ENCODE assay signal across 21 mouse cellular contexts in genomic region chr13:19697790-19698189, GRCm38 (mm10). TPM values are rescaled to one million over a fixed set of nuclear protein-coding genes. Genes with fewer than 3 reads are reported as not detected.
A peak's percentile ranks its signal among the peaks of the same experiment; 100 is the strongest.
DNase-seq lines count a peak whose midpoint lies in the region; ATAC-seq lines count a peak whose summit lies in the region.
"Had no signal": no experiment of that assay in that cellular context is flagged by ENCODE, and none has a peak within 500 bp of the region (broad histone marks: within the 10 kb centered on the region; RNA-seq: fewer than 3 reads in every experiment).

TSS of gene Nme8 (minus strand) at chr13:19697794.

- H3K36me3 ChIP-seq in heart, embryonic 14.5 days (ENCODE audit: control insufficient read depth, insufficient read depth, low read length): no peaks in the 10 kb centered on the region
- no peaks in the 10 kb centered on the region for H3K36me3 ChIP-seq in lung, embryonic 15.5 days
- H3K36me3 ChIP-seq in limb, embryonic 11.5 days (ENCODE audit: control insufficient read depth, insufficient read depth, low read length): no peaks in the 10 kb centered on the region
- H3K36me3 ChIP-seq: embryonic facial prominence, embryonic 15.5 days; forebrain, embryonic 12.5 days had no signal

- H3K4me2 ChIP-seq in heart, embryonic 14.5 days (ENCODE audit: low read length): peak within 1 kb of the TSS; percentile 46
- H3K4me2 ChIP-seq in lung, embryonic 15.5 days: peak within 1 kb of the TSS; percentile 23; the same call in 1 of the 2 replicates
- 0 out of 2 replicates have a peak within 1 kb of the TSS, but pooled peaks have one; percentile 17 for H3K4me2 ChIP-seq in limb, embryonic 11.5 days (ENCODE audit: low read depth, severe bottlenecking)
- H3K4me2 ChIP-seq: embryonic facial prominence, embryonic 15.5 days; forebrain, embryonic 12.5 days had no signal

- H3K27ac ChIP-seq in heart, embryonic 14.5 days (replicated peaks in 1 of 2; ENCODE audit: control insufficient read depth in 1 of 2, insufficient read depth in 1 of 2, low read depth in 2 of 2, low read length in 2 of 2): no peak within 1 kb of the TSS
- H3K27ac ChIP-seq in lung, embryonic 15.5 days: no peak within 1 kb of the TSS
- H3K27ac ChIP-seq in limb, embryonic 11.5 days (replicated peaks; ENCODE audit: low read depth, low read length): no peak within 1 kb of the TSS
- H3K27ac ChIP-seq: embryonic facial prominence, embryonic 15.5 days; forebrain, embryonic 12.5 days had no signal

- H3K4me3 ChIP-seq in heart, embryonic 14.5 days (ENCODE audit: control insufficient read depth in 1 of 2, insufficient read depth in 1 of 2, low read depth in 1 of 2, low read length in 2 of 2): no peak within 1 kb of the TSS
- H3K4me3 ChIP-seq in lung, embryonic 15.5 days: no peak within 1 kb of the TSS
- no peak within 1 kb of the TSS for H3K4me3 ChIP-seq in limb, embryonic 11.5 days (ENCODE audit: low read depth, low read length)
- H3K4me3 ChIP-seq: embryonic facial prominence, embryonic 15.5 days; forebrain, embryonic 12.5 days had no signal

- DNase-seq in heart, postnatal 36 days: no peak
- DNase-seq in lung, postnatal 14 days: no peak
- DNase-seq in ZHBTc4 (ENCODE audit: low read depth, low spot score): peak; percentile 12
- DNase-seq in limb, embryonic 11.5 days (ENCODE audit: low spot score): peak; percentile 24
- no peak for DNase-seq in ovary, postnatal 10 days (ENCODE audit: low spot score)
- DNase-seq in left cerebral cortex, adult 8-10 months (ENCODE audit: low spot score in 2 of 2): no peak
- DNase-seq: adrenal gland, postnatal 25 days; B cell, adult 2 months; cerebellum, adult 9-11 months; kidney, postnatal 14 days; lung, postnatal 4 days; thymus, adult 18-20 months had no signal

- no peaks in the 10 kb centered on the region for H3K9me3 ChIP-seq in heart, embryonic 14.5 days (ENCODE audit: control insufficient read depth, low read length)
- H3K9me3 ChIP-seq in lung, embryonic 15.5 days: no peaks in the 10 kb centered on the region
- no peaks in the 10 kb centered on the region for H3K9me3 ChIP-seq in limb, embryonic 11.5 days (ENCODE audit: control insufficient read depth, low read length)
- H3K9me3 ChIP-seq: embryonic facial prominence, embryonic 15.5 days; forebrain, embryonic 12.5 days had no signal

- no peaks in the 10 kb centered on the region for H3K27me3 ChIP-seq in heart, embryonic 14.5 days (ENCODE audit: control insufficient read depth, insufficient read depth, low read length)
- no peaks in the 10 kb centered on the region for H3K27me3 ChIP-seq in lung, embryonic 15.5 days
- no peaks in the 10 kb centered on the region for H3K27me3 ChIP-seq in limb, embryonic 11.5 days (ENCODE audit: control insufficient read depth, insufficient read depth, low read length)

- H3K4me1 ChIP-seq in heart, embryonic 14.5 days (ENCODE audit: control insufficient read depth in 2 of 2, insufficient read depth in 2 of 2, low read length in 2 of 2): peaks cover 0 to 6% of the 10 kb centered on the region in 2 experiments; a peak in 2 of 4 replicates
- peaks cover 5% of the 10 kb centered on the region; the same call in 1 of the 2 replicates for H3K4me1 ChIP-seq in lung, embryonic 15.5 days
- no peaks in the 10 kb centered on the region for H3K4me1 ChIP-seq in limb, embryonic 11.5 days (ENCODE audit: control insufficient read depth, insufficient read depth, low read length)
- H3K4me1 ChIP-seq: embryonic facial prominence, embryonic 15.5 days; forebrain, embryonic 12.5 days had no signal

- WGBS in heart, embryonic 14.5 days: 10% methylated on average over 7 of the region's 7 CpGs
- WGBS in lung, embryonic 15.5 days: 26% methylated on average over 7 of the region's 7 CpGs
- WGBS in limb, embryonic 11.5 days: 19% methylated on average over 7 of the region's 7 CpGs

- ATAC-seq in heart, embryonic 14.5 days (ENCODE audit: insufficient number of reproducible peaks, insufficient read depth, low FRiP score, low read depth): no peak
- no peak for ATAC-seq in lung, embryonic 15.5 days (ENCODE audit: borderline replicate concordance, extremely low read depth, low FRiP score, low TSS enrichment)
- 0 out of 2 replicates have a peak, but pooled peaks have one; percentile 53 for ATAC-seq in limb, embryonic 11.5 days (ENCODE audit: insufficient number of reproducible peaks, low FRiP score, low TSS enrichment, low read depth)

- no peak within 1 kb of the TSS for H3K9ac ChIP-seq in heart, embryonic 14.5 days (ENCODE audit: low read length)
- no peak within 1 kb of the TSS for H3K9ac ChIP-seq in lung, embryonic 15.5 days
- no peak within 1 kb of the TSS for H3K9ac ChIP-seq in limb, embryonic 11.5 days (ENCODE audit: low read length)
- H3K9ac ChIP-seq: embryonic facial prominence, embryonic 15.5 days; forebrain, embryonic 12.5 days had no signal

- intact Hi-C loops in heart, postnatal 36 days (cut with DNase I): loop anchor here (1.0 to 5.0 kb wide), 4 partner anchors 63 to 595 kb away; no protein-coding TSS in a partner anchor

RNA-seq across cellular contexts. Expression of gene Nme8, which starts in this region (rescaled TPM):
- polyA plus RNA-seq in heart, embryonic 14.5 days (2014; fragmentation: Nextera tagmentation; extraction: Ambion mirVana): 0.51 and 0.82 TPM in 2 replicates
- under 1 TPM in 1 of 2 experiments, not detected in 1; 0.25 TPM for total RNA-seq in heart, postnatal 36 days (2021)
- not detected in 2 replicates for polyA plus RNA-seq in lung, embryonic 15.5 days (2015; fragmentation: Nextera tagmentation; extraction: Ambion mirVana)
- polyA plus RNA-seq in limb, embryonic 11.5 days (2014; fragmentation: Nextera tagmentation; extraction: Ambion mirVana): not detected in 2 replicates
- total RNA-seq in left cerebral cortex, adult 8-10 months (2022): not detected
- total RNA-seq: adrenal gland, postnatal 25 days; layer of hippocampus, postnatal 25 days; liver, adult 2 months; MEL had no signal
- polyA plus RNA-seq: embryonic facial prominence, embryonic 15.5 days; forebrain, embryonic 12.5 days; intestine, embryonic 14.5 days; liver, adult 2 months; neural tube, embryonic 14.5 days had no signal

Comparison
In these comparisons a context has a peak if more than half of its experiments do, and no peak if none do; other contexts are left out.
1. Peak in DNase-seq, ATAC-seq and H3K4me2 ChIP-seq in limb, embryonic 11.5 days; RNA of the gene not detected or under 1 TPM.